Mouse (Mus musculus) hindbrain, embryonic 13.5 days (tissue): ENCODE results near the gene Tsga13. TPM values are rescaled to one million over a fixed set of nuclear protein-coding genes. Genes with fewer than 3 reads are reported as not detected.

Source experiments
- ATAC-seq: fragments of 200-750 bp; cut with Nextera tagmentation; 2 replicates; pipeline ENCODE4 v1.8.0; 2017; ENCODE audit warnings: moderate TSS enrichment; ENCODE audit not compliant: low FRiP score
- H3K27ac ChIP-seq: fragments of 300-500 bp; sonication (generic); 2 replicates; pipeline ENCODE4 v1.5.1; 2015; ENCODE audit warnings: inconsistent platforms, mild to moderate bottlenecking, moderate library complexity
- H3K27me3 ChIP-seq: fragments of 300-500 bp; sonication (generic); 2 replicates; pipeline ENCODE4 v1.6.1; 2015; ENCODE audit warnings: mild to moderate bottlenecking, inconsistent platforms
- H3K36me3 ChIP-seq: fragments of 300-500 bp; sonication (generic); 2 replicates; pipeline ENCODE4 v1.6.1; 2015; ENCODE audit warnings: mild to moderate bottlenecking, inconsistent platforms
- H3K4me1 ChIP-seq: fragments of 300-500 bp; sonication (generic); replicated peaks from 2 replicates; pipeline ENCODE4 v1.6.1; 2015; ENCODE audit warnings: inconsistent platforms
- H3K4me2 ChIP-seq: fragments of 300-500 bp; sonication (generic); 2 replicates; pipeline ENCODE4 v1.6.1; 2015; ENCODE audit warnings: inconsistent platforms, mild to moderate bottlenecking, moderate library complexity
- H3K4me3 ChIP-seq: fragments of 300-500 bp; sonication (generic); 2 replicates; pipeline ENCODE4 v1.5.1; 2015; ENCODE audit warnings: mild to moderate bottlenecking, inconsistent platforms
- H3K9ac ChIP-seq: fragments of 300-500 bp; sonication (generic); 2 replicates; pipeline ENCODE4 v1.6.1; 2015; ENCODE audit warnings: mild to moderate bottlenecking, inconsistent platforms
- H3K9me3 ChIP-seq: fragments of 300-500 bp; sonication (generic); 2 replicates; pipeline ENCODE4 v1.6.1; 2016; ENCODE audit warnings: inconsistent platforms
- WGBS: fragments of 180-500 bp; shearing (Covaris S2); methylation state at CpG from one replicate; pipeline ENCODE4 v1.1.7; 2015; 5-methylcytosine and 5-hydroxymethylcytosine counted together
- polyA plus RNA-seq: library from polyadenylated mRNA; unstranded; fragments of >200 nt; fragmentation: Nextera tagmentation; extraction: Ambion mirVana; gene quantifications from 2 replicates; pipeline ENCODE4 v1.2.1, GENCODE M21; 2015

Gene Tsga13
- polyA plus RNA-seq, result 0.44 and 0.63 TPM in 2 replicates

DNA sequence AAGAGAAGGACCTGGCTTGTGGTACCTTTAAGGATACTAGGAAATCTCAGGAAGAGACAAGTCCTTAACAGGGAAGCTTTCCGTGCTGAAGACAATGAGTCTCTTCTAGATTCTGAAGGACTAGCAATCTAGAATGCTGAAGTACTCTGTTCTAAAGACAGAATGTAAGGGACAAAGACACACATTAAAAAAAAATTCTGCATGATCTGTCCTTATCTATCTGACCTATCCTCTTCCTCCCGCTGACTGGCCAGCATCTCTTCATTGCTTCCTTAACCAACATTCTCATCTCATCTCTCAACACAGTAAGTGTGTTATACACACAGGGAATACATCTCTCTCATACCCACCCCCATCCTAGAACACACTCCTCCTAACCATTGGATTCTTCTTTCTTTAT lies at the start of gene Tsga13:
TSS of gene Tsga13 (minus strand) at position 101 of the 400 bp plus-strand sequence.
- WGBS, result 93% methylated on average over 2 of the region's 2 CpGs
- H3K27ac ChIP-seq, result no peak within 1 kb of the TSS
- H3K9me3 ChIP-seq, result no peaks in the 10 kb centered on the region
- H3K4me1 ChIP-seq, result peaks cover 5% of the 10 kb centered on the region
- H3K4me2 ChIP-seq, result no peak within 1 kb of the TSS
- H3K4me3 ChIP-seq, result no peak within 1 kb of the TSS
- no peak for ATAC-seq
- H3K27me3 ChIP-seq, result no peaks in the 10 kb centered on the region
- no peaks in the 10 kb centered on the region for H3K36me3 ChIP-seq
- no peak within 1 kb of the TSS for H3K9ac ChIP-seq

- peaks cover 80% of the 10 kb centered on the region for H3K27me3 ChIP-seq
- H3K9me3 ChIP-seq, result peaks cover 43% of the 10 kb centered on the region
- H3K9ac ChIP-seq, result no peak within 1 kb of the TSS
- peak within 1 kb of the TSS; percentile 45 for H3K4me3 ChIP-seq
- no peak within 1 kb of the TSS for H3K27ac ChIP-seq
- peaks cover 13% of the 10 kb centered on the region for H3K36me3 ChIP-seq
- peak within 1 kb of the TSS; percentile 59 for H3K4me2 ChIP-seq
- WGBS, result under 1% methylated on average over 75 of the region's 75 CpGs
- H3K4me1 ChIP-seq, result peaks cover 5% of the 10 kb centered on the region; the same call in 1 of the 2 replicates
- ATAC-seq, result no peak; the same call in 1 of the 2 replicates
Observed at GRCm38 (mm10) chr6:30958736-30959540, 43.6 kb upstream of the Tsga13 start, which contains the start of gene Klf14. Gene Klf14, minus strand, starts transcription at chr6:30959078.

- H3K27me3 ChIP-seq, result peaks cover 72% of the 10 kb centered on the region
- 2% methylated on average over 84 of the region's 84 CpGs for WGBS
Observed at GRCm38 (mm10) chr6:30957784-30958735, 42.7 kb upstream of the Tsga13 start.

DNA sequence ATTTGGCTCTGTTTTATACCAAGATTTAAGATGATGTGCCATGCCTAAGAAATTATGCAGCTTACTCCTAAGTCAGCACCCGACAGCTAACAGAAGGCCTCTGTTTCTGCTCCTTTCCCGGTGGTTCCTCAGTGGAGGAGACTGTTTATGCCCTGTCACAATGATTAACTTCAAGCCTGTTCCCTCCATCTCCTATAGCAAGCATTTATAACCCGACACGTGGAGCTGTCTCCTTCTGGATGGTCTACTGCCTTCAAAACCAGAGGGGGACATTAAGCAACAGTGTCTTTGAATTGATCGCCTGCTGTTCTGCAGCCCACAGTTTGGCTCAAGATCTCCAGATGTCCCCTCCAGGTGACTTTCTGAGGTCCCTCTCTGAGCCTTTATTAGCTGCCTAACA lies 23.9 kb upstream of the Tsga13 start:
- Histone ChIP-seq H3K9ac (no peak overlapping the region), H3K36me3 (no peaks in the 10 kb centered on the region), H3K27ac (no peak overlapping the region), H3K9me3 (no peaks in the 10 kb centered on the region), H3K27me3 (no peaks in the 10 kb centered on the region), H3K4me2 (no peak overlapping the region), H3K4me1 (no peaks in the 10 kb centered on the region), H3K4me3 (no peak overlapping the region)
- 63% methylated on average over 5 of the region's 5 CpGs for WGBS
- no peak for ATAC-seq

More at GRCm38 (mm10) chr6:30957784-30958735, 42.7 kb upstream of the Tsga13 start:
- no peak for ATAC-seq
- Histone ChIP-seq H3K4me3 (peak overlapping the region; percentile 45), H3K4me1 (peaks cover 5% of the 10 kb centered on the region; the same call in 1 of the 2 replicates), H3K4me2 (peak overlapping the region; percentile 59), H3K9ac (no peak overlapping the region), H3K9me3 (peaks cover 43% of the 10 kb centered on the region), H3K27ac (no peak overlapping the region), H3K36me3 (peaks cover 13% of the 10 kb centered on the region)

DNA sequence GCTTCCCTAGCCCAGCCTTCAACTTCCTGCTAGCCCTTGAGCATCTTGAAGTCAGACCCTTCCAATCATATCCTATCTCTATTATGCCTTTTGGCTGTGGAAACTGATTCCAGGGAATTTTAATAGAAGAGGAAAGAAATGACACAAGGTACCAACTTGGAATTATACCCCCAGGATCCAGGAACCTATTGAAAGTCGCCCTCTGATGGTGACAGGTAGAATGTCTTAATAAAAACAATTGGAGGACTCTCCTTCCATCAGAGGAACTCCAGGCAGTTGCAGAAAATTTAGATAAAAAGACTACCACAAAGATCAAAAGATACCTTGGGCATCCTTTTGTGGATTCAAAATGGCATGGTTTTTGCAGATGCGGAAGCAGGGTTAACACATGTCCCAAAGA lies 7.4 kb upstream of the Tsga13 start:
- Histone ChIP-seq H3K4me3 (no peak overlapping the region), H3K27ac (no peak overlapping the region), H3K4me1 (peaks cover 5% of the 10 kb centered on the region), H3K9me3 (no peaks in the 10 kb centered on the region; the same call in 1 of the 2 replicates), H3K36me3 (no peaks in the 10 kb centered on the region), H3K27me3 (no peaks in the 10 kb centered on the region), H3K4me2 (no peak overlapping the region), H3K9ac (no peak overlapping the region)
- no peak for ATAC-seq
- WGBS, result 45% methylated on average over 2 of the region's 2 CpGs

DNA sequence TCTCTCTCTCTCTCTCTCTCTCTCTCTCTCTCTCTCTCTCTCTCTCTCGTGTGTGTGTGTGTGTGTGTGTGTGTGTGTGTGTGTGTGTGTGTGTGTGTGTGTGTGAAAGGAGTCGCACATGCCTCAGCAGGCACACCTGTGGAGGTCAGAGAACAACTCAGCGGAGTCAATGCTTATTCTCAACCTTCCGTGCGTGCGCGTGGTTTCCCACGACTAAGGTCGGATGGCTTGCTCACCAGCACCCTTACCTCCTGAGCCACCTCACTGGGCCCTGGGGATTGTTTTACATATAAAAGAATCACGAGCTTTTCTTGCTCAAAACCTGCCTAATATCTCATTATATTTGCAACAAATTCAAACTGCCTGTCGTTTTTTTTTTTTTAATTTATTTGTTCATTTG lies 6.5 kb upstream of the Tsga13 start:
- H3K27ac ChIP-seq, result no peak overlapping the region
- WGBS, result 77% methylated on average over 9 of the region's 11 CpGs
- no peaks in the 10 kb centered on the region; the same call in 1 of the 2 replicates for H3K9me3 ChIP-seq
- no peaks in the 10 kb centered on the region for H3K36me3 ChIP-seq
- H3K4me2 ChIP-seq, result 0 out of 2 replicates have a peak overlapping the region, but pooled peaks have one; percentile 46
- H3K27me3 ChIP-seq, result no peaks in the 10 kb centered on the region
- H3K4me1 ChIP-seq, result peaks cover 5% of the 10 kb centered on the region
- no peak overlapping the region for H3K9ac ChIP-seq
- ATAC-seq, result no peak
- H3K4me3 ChIP-seq, result no peak overlapping the region

- Histone ChIP-seq H3K4me2 (peak overlapping the region; percentile 46), H3K9ac (no peak overlapping the region), H3K27ac (no peak overlapping the region), H3K4me1 (peaks cover 5% of the 10 kb centered on the region), H3K27me3 (no peaks in the 10 kb centered on the region), H3K36me3 (no peaks in the 10 kb centered on the region), H3K4me3 (peak overlapping the region; percentile 17), H3K9me3 (no peaks in the 10 kb centered on the region; the same call in 1 of the 2 replicates)
- ATAC-seq, result no peak
- WGBS, result 43% methylated on average over 21 of the region's 21 CpGs
Observed at GRCm38 (mm10) chr6:30920834-30921675, 5.7 kb upstream of the Tsga13 start.

- H3K36me3 ChIP-seq, result no peaks in the 10 kb centered on the region
- H3K4me1 ChIP-seq, result no peaks in the 10 kb centered on the region
- peak overlapping the region; percentile 6; the same call in 1 of the 2 replicates for H3K27ac ChIP-seq
- 44% methylated on average over 3 of the region's 3 CpGs for WGBS
- H3K9ac ChIP-seq, result no peak overlapping the region
- ATAC-seq, result no peak
- H3K4me2 ChIP-seq, result no peak overlapping the region
- no peaks in the 10 kb centered on the region for H3K9me3 ChIP-seq
- H3K4me3 ChIP-seq, result no peak overlapping the region
- no peaks in the 10 kb centered on the region for H3K27me3 ChIP-seq
Observed at GRCm38 (mm10) chr6:30907970-30908369, 7.4 kb downstream of the Tsga13 start.

DNA sequence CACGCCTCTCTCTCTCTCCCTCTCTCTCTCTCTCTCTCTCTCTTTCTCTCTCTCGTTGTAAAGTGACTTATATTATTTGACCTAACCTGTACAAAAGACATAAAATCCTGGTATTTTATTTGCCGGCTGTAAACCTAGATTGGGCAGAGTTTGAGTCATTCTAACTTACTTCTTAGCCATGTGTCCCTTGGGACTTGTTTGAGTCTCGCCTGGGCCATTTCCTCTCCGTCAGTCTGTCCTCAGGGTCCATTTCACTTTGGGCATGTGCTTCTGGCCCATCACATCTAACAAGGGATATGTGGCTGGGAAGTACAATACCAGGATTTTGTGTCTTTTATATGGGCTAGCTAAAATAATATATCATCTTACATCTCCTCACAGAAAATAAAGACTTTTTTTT lies 10.5 kb downstream of the Tsga13 start:
- Histone ChIP-seq H3K4me2 (no peak overlapping the region), H3K9ac (no peak overlapping the region), H3K27ac (no peak overlapping the region), H3K4me1 (no peaks in the 10 kb centered on the region), H3K27me3 (no peaks in the 10 kb centered on the region), H3K36me3 (no peaks in the 10 kb centered on the region), H3K4me3 (no peak overlapping the region), H3K9me3 (no peaks in the 10 kb centered on the region)
- WGBS, result 74% methylated on average over 5 of the region's 5 CpGs
- no peak for ATAC-seq

DNA sequence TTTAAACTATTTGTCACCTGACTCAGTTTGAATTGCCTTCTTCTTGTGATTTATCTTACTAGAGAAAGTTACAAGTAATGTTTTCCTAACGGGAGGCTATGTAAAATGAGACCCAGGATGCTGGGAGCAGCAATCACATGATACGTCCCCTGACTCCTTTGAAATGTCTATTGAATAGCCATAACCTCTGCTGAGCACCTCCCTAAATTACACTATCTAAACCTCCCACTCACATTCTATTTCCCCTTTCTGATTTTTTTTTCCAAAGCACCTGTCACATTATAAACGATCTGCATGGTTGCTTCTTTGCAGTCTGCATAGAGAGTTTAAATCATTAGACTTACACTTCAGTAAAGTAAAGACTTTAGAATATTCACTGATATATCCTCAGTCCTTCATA lies 11.3 kb downstream of the Tsga13 start:
- H3K4me2 ChIP-seq, result no peak overlapping the region
- ATAC-seq, result no peak
- 68% methylated on average over 3 of the region's 3 CpGs for WGBS

GRCm38 (mm10) chr6:30897520-30897919 lies 17.9 kb downstream of the Tsga13 start:
- no peak for ATAC-seq
- no peaks in the 10 kb centered on the region for H3K27me3 ChIP-seq
- H3K4me3 ChIP-seq, result no peak overlapping the region
- WGBS, result 84% methylated on average over 6 of the region's 6 CpGs
- H3K4me1 ChIP-seq, result peaks cover 14% of the 10 kb centered on the region
- H3K27ac ChIP-seq, result no peak overlapping the region
- H3K36me3 ChIP-seq, result 0 out of 2 replicates have a peak, but pooled peaks cover under 1% of the 10 kb centered on the region
- no peaks in the 10 kb centered on the region for H3K9me3 ChIP-seq
- no peak overlapping the region for H3K4me2 ChIP-seq
- no peak overlapping the region for H3K9ac ChIP-seq

More for the DNA sequence above, 11.3 kb downstream of the Tsga13 start:
- Histone ChIP-seq H3K4me1 (no peaks in the 10 kb centered on the region), H3K27ac (no peak overlapping the region), H3K9me3 (no peaks in the 10 kb centered on the region), H3K4me3 (no peak overlapping the region), H3K27me3 (no peaks in the 10 kb centered on the region), H3K9ac (no peak overlapping the region), H3K36me3 (no peaks in the 10 kb centered on the region)
